Comparison of ENCODE assay signal across 30 mouse cellular contexts in the genomic region with DNA sequence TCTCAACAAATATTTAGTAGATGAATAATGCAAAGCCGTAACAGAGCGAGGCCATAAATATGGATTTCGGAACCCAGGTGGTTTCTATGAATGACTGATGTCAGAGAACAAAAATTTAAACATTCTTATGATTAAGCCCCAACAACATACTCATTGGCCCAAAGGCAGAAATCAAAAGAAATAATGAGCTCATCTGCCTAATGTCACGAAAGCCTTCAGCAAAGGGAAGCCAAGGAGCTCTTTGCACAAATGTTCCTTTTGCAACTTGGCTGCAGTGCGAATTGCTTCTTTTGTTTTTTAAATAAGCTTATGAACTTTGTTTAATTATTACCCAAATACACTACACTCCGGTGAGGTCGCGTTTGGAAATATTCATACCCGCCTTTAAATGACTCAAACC. TPM values are rescaled to one million over a fixed set of nuclear protein-coding genes. Genes with fewer than 3 reads are reported as not detected.
DNase-seq lines count a peak whose midpoint lies in the region; ATAC-seq and TF ChIP-seq lines count a peak whose summit lies in the region.
"Had no signal": no experiment of that assay in that cellular context is flagged by ENCODE, and none has a peak within 500 bp of the region (broad histone marks: within the 10 kb centered on the region; RNA-seq: fewer than 3 reads in every experiment).

No protein-coding gene starts in this region.

- no peaks in the 10 kb centered on the region for H3K79me2 ChIP-seq in heart, adult 2 months (replicated peaks; ENCODE audit: control insufficient read depth, insufficient read depth, low read length)

- no peak overlapping the region for H3K4me3 ChIP-seq in forebrain, embryonic 15.5 days
- no peak overlapping the region for H3K4me3 ChIP-seq in forebrain, embryonic 13.5 days
- H3K4me3 ChIP-seq in heart, adult 2 months, result no peak overlapping the region
- H3K4me3 ChIP-seq in hindbrain, embryonic 16.5 days (ENCODE audit: low read length), result no peak overlapping the region
- H3K4me3 ChIP-seq: embryonic facial prominence, embryonic 12.5 days; forebrain, embryonic 10.5 days; heart, embryonic 12.5 days; hindbrain, embryonic 10.5 days; hindbrain, embryonic 13.5 days; kidney, embryonic 15.5 days had no signal

- ATAC-seq in forebrain, embryonic 15.5 days (replicated peaks), result no peak
- no peak for ATAC-seq in forebrain, embryonic 13.5 days
- peak; percentile 81 for ATAC-seq in Patski
- ATAC-seq in hindbrain, embryonic 16.5 days, result no peak
- ATAC-seq: activated CD4-positive, CD25-positive, alpha-beta regulatory T cell, adult 4 months; hindbrain, postnatal 0 days; inflammation-experienced regulatory T-cells, adult 6 months had no signal

- no peak overlapping the region for H3K4me2 ChIP-seq in forebrain, embryonic 15.5 days (replicated peaks)
- no peak overlapping the region for H3K4me2 ChIP-seq in forebrain, embryonic 13.5 days
- H3K4me2 ChIP-seq in hindbrain, embryonic 16.5 days (ENCODE audit: low read length), result no peak overlapping the region
- H3K4me2 ChIP-seq: embryonic facial prominence, embryonic 12.5 days; hindbrain, embryonic 13.5 days; kidney, embryonic 15.5 days had no signal

- TF ChIP-seq CTCF in heart, adult 2 months (IDR thresholded peaks at IDR 0.05), result no peak
- no peak for TF ChIP-seq CTCF in Patski (IDR thresholded peaks at IDR 0.05)

- peaks cover 12% of the 10 kb centered on the region; the same call in 1 of the 2 replicates for H3K4me1 ChIP-seq in forebrain, embryonic 15.5 days
- H3K4me1 ChIP-seq in forebrain, embryonic 13.5 days, result no peaks in the 10 kb centered on the region
- H3K4me1 ChIP-seq in heart, adult 2 months (ENCODE audit: control insufficient read depth, insufficient read depth, low read length), result peaks cover 2% of the 10 kb centered on the region
- no peaks in the 10 kb centered on the region for H3K4me1 ChIP-seq in hindbrain, embryonic 16.5 days (ENCODE audit: control insufficient read depth, insufficient read depth, low read depth, low read length)
- H3K4me1 ChIP-seq: embryonic facial prominence, embryonic 12.5 days; forebrain, embryonic 10.5 days; hindbrain, embryonic 10.5 days; hindbrain, embryonic 13.5 days; kidney, embryonic 15.5 days had no signal

- H3K27me3 ChIP-seq in forebrain, embryonic 15.5 days, result no peaks in the 10 kb centered on the region
- no peaks in the 10 kb centered on the region for H3K27me3 ChIP-seq in forebrain, embryonic 13.5 days
- H3K27me3 ChIP-seq in heart, adult 2 months (ENCODE audit: control insufficient read depth, insufficient read depth, low read length), result no peaks in the 10 kb centered on the region
- H3K27me3 ChIP-seq in Patski, result no peaks in the 10 kb centered on the region
- H3K27me3 ChIP-seq in hindbrain, embryonic 16.5 days (replicated peaks; ENCODE audit: control insufficient read depth, insufficient read depth, low read length), result no peaks in the 10 kb centered on the region
- H3K27me3 ChIP-seq: CH12.LX; embryonic facial prominence, embryonic 12.5 days; heart, embryonic 12.5 days; heart, embryonic 15.5 days; hindbrain, embryonic 13.5 days; kidney, embryonic 15.5 days had no signal

- no peak for TF ChIP-seq EP300 in heart, adult 2 months (IDR thresholded peaks at IDR 0.05; ENCODE audit: insufficient read depth, low read depth, low read length)

- no peaks in the 10 kb centered on the region for H3K36me3 ChIP-seq in forebrain, embryonic 15.5 days
- H3K36me3 ChIP-seq in forebrain, embryonic 13.5 days (ENCODE audit: poor library complexity, severe bottlenecking), result no peaks in the 10 kb centered on the region
- no peaks in the 10 kb centered on the region for H3K36me3 ChIP-seq in heart, adult 2 months (ENCODE audit: control insufficient read depth, insufficient read depth, low read length)
- no peaks in the 10 kb centered on the region for H3K36me3 ChIP-seq in hindbrain, embryonic 16.5 days (ENCODE audit: control insufficient read depth, insufficient read depth, low read length)
- H3K36me3 ChIP-seq: embryonic facial prominence, embryonic 12.5 days; forebrain, embryonic 10.5 days; G1E; heart, embryonic 12.5 days; heart, embryonic 15.5 days; hindbrain, embryonic 10.5 days; hindbrain, embryonic 13.5 days; kidney, embryonic 15.5 days had no signal

- H3K9ac ChIP-seq in forebrain, embryonic 15.5 days (replicated peaks), result no peak overlapping the region
- H3K9ac ChIP-seq in forebrain, embryonic 13.5 days, result no peak overlapping the region
- H3K9ac ChIP-seq in heart, adult 2 months (ENCODE audit: low read depth, low read length), result no peak overlapping the region
- H3K9ac ChIP-seq in hindbrain, embryonic 16.5 days (ENCODE audit: low read depth, low read length), result no peak overlapping the region
- H3K9ac ChIP-seq: embryonic facial prominence, embryonic 12.5 days; heart, embryonic 12.5 days; heart, embryonic 15.5 days; hindbrain, embryonic 13.5 days; kidney, embryonic 15.5 days had no signal

- intact Hi-C loops in heart, adult 2 months (cut with DNase I), result no loop called here

- in situ Hi-C loops in Patski (cut with MboI; ENCODE audit: low pct_unique_long_range_greater_than_20kb), result no loop called here

- peak; percentile 17 for DNase-seq in heart, adult 11 months
- no peak for DNase-seq in heart, adult 2 months
- DNase-seq in Patski (ENCODE audit: low read depth, low spot score), result peak; percentile 66
- DNase-seq: adrenal gland, postnatal 10 days; adrenal gland, postnatal 36 days; B cell, adult 2 months; cerebellum, adult 18-20 months; cerebellum, adult 9-10 months; cerebellum, postnatal 14 days; gastrocnemius, postnatal 10 days; gastrocnemius, postnatal 36 days; heart, postnatal 10 days; heart, postnatal 36 days; kidney, adult 11 months; kidney, adult 8-10 months had no signal

- no peak for TF ChIP-seq POLR2A in heart, adult 2 months (IDR thresholded peaks at IDR 0.05; ENCODE audit: insufficient read depth, low read depth, low read length)

- POLR2A ChIA-PET in Patski (lab: Charles Lee), result no interaction called here

- 83% methylated on average over 9 of the region's 9 CpGs for WGBS in forebrain, embryonic 15.5 days
- 91% methylated on average over 9 of the region's 9 CpGs for WGBS in forebrain, embryonic 13.5 days
- 91% methylated on average over 9 of the region's 9 CpGs for WGBS in heart, adult 2 months
- 91% methylated on average over 9 of the region's 9 CpGs for WGBS in hindbrain, embryonic 16.5 days

- peak overlapping the region; percentile 46; the same call in 1 of the 2 replicates for H3K27ac ChIP-seq in forebrain, embryonic 15.5 days (replicated peaks)
- no peak overlapping the region for H3K27ac ChIP-seq in forebrain, embryonic 13.5 days
- no peak overlapping the region for H3K27ac ChIP-seq in heart, adult 2 months
- H3K27ac ChIP-seq in hindbrain, embryonic 16.5 days (ENCODE audit: low read depth, low read length), result no peak overlapping the region
- H3K27ac ChIP-seq: embryonic facial prominence, embryonic 12.5 days; forebrain, embryonic 10.5 days; hindbrain, embryonic 10.5 days; hindbrain, embryonic 13.5 days; hindbrain, postnatal 0 days; kidney, embryonic 15.5 days had no signal

- no peaks in the 10 kb centered on the region for H3K9me3 ChIP-seq in forebrain, embryonic 15.5 days
- no peaks in the 10 kb centered on the region for H3K9me3 ChIP-seq in forebrain, embryonic 13.5 days (replicated peaks)
- no peaks in the 10 kb centered on the region for H3K9me3 ChIP-seq in hindbrain, embryonic 16.5 days (ENCODE audit: control insufficient read depth, low read length)
- H3K9me3 ChIP-seq: embryonic facial prominence, embryonic 12.5 days; forebrain, embryonic 10.5 days; G1E; heart, embryonic 12.5 days; heart, embryonic 15.5 days; hindbrain, embryonic 10.5 days; hindbrain, embryonic 13.5 days; kidney, embryonic 15.5 days had no signal

- CTCF ChIA-PET in Patski (lab: Charles Lee), result interaction anchor here (1.1 to 1.2 kb wide), 2 partner anchors 10 to 12 kb away, joined by 3 to 4 read pairs; no protein-coding TSS in a partner anchor

RNA-seq across cellular contexts. Expression of a gene that starts 29.4 kb away (rescaled TPM):
- polyA plus RNA-seq in forebrain, embryonic 15.5 days (2015; fragmentation: Nextera tagmentation; extraction: Ambion mirVana), result 16.2 and 16.5 TPM in 2 replicates
- polyA plus RNA-seq in forebrain, embryonic 13.5 days (2015; fragmentation: Nextera tagmentation; extraction: Ambion mirVana), result 10.7 and 11.3 TPM in 2 replicates
- 10 to 100 TPM; 32.4 to 42.1 TPM for total RNA-seq in heart, adult 2 months (2021)
- polyA plus RNA-seq in heart, adult 2 months (2012; rRNA removed), result 12.1 and 23.2 TPM in 2 replicates
- 19.7 TPM for polyA plus RNA-seq in Patski (2021)
- polyA plus RNA-seq in hindbrain, embryonic 16.5 days (2015; fragmentation: Nextera tagmentation; extraction: Ambion mirVana), result 10.0 and 10.1 TPM in 2 replicates

Comparison
In these comparisons a context has a peak if more than half of its experiments do, and no peak if none do; other contexts are left out.
1. DNase-seq: peak in heart, adult 11 months (single experiment) and Patski (single experiment); none in heart, adult 2 months (0 of 2).